Mouse (Mus musculus): ENCODE data around the gene Uqcrh. TPM values are rescaled to one million over a fixed set of nuclear protein-coding genes. Genes with fewer than 3 reads are reported as not detected.

The Uqcrh gene
- polyA plus RNA-seq, 1 experiment: 551 TPM

GRCm38 (mm10) chr4:116097211-116097610 is 22.3 kb upstream of the Uqcrh start:
- 89% methylated on average over 8 of the region's 8 CpGs for WGBS
- no peak overlapping the region for H3K27ac ChIP-seq (ENCODE audit: control insufficient read depth, insufficient read depth, low read depth, low read length, poor library complexity)
- H3K4me3 ChIP-seq (replicated peaks; ENCODE audit: control insufficient read depth, low read depth, low read length): no peak overlapping the region
- H3K4me1 ChIP-seq (ENCODE audit: control insufficient read depth, insufficient read depth, low read length): no peaks in the 10 kb centered on the region; the same call in 1 of the 2 replicates
- TF ChIP-seq CTCF (IDR thresholded peaks at IDR 0.05; ENCODE audit: control insufficient read depth, insufficient read depth, low read length): no peak
- TF ChIP-seq POLR2A (IDR thresholded peaks at IDR 0.05; ENCODE audit: borderline replicate concordance, control insufficient read depth, low read depth, low read length): no peak

DNA sequence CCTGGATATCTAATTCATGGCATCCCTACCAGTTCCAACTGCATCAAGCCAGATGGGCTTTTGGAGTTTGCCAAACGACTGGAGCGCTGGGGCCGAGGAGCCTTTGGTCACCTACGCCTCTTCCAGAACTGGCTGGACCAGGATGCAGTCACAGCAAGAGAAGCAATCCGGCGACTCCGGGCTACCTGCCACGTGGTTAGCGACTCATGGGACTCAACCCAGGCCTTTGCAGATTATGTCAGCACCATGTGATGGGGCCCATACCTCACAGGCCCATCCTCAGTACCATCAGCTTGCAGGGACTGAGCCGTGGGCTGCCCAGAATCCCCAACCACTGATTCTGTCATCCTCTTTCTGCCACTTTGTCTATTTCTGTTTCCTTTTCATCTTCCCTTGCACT is 21.4 kb upstream of the Uqcrh start:
- TF ChIP-seq CTCF (IDR thresholded peaks at IDR 0.05; ENCODE audit: control insufficient read depth, insufficient read depth, low read length) (no peak), POLR2A (IDR thresholded peaks at IDR 0.05; ENCODE audit: borderline replicate concordance, control insufficient read depth, low read depth, low read length) (no peak)
- no peak overlapping the region for H3K4me3 ChIP-seq (replicated peaks; ENCODE audit: control insufficient read depth, low read depth, low read length)
- H3K4me1 ChIP-seq (ENCODE audit: control insufficient read depth, insufficient read depth, low read length): no peaks in the 10 kb centered on the region; the same call in 1 of the 2 replicates
- 89% methylated on average over 10 of the region's 10 CpGs for WGBS
- H3K27ac ChIP-seq (ENCODE audit: control insufficient read depth, insufficient read depth, low read depth, low read length, poor library complexity): no peak overlapping the region

DNA sequence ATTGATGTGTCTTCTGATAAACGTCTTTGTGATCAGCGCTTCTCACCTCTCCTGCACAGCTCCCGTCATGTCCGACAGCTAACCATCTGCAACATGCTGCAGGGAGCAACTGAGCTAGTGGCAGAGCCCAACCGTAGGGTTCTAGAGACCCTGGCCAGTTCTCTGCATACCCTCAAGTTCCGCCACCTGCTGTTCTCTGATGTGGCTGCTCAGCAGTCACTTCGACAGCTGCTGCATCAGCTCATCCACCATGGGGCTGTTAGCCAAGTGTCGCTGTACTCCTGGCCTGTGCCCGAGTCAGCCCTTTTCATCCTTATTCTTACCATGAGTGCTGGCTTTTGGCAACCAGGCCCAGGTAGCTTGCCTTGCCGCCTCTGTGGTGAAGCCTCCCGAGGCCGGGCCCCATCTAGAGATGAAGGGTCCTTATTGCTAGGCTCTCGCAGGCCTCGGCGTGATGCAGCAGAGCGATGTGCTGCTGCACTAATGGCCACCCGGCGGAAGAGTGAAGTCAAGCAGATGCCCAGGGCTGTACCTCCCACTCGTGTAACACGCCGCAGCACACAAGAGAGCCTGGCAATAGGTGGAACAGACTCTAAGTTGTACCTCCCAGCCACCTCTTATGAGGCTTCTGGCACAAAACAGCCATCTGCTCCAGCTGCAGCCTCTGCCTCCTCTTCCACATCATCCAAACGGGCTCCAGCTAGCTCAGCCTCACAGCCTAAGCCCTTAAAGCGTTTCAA is 13.8 kb upstream of the Uqcrh start:
- H3K27ac ChIP-seq (ENCODE audit: control insufficient read depth, insufficient read depth, low read depth, low read length, poor library complexity): no peak overlapping the region
- TF ChIP-seq POLR2A (IDR thresholded peaks at IDR 0.05; ENCODE audit: borderline replicate concordance, control insufficient read depth, low read depth, low read length): no peak
- WGBS: 93% methylated on average over 23 of the region's 23 CpGs
- no peaks in the 10 kb centered on the region for H3K4me1 ChIP-seq (ENCODE audit: control insufficient read depth, insufficient read depth, low read length)
- H3K4me3 ChIP-seq (replicated peaks; ENCODE audit: control insufficient read depth, low read depth, low read length): no peak overlapping the region

DNA sequence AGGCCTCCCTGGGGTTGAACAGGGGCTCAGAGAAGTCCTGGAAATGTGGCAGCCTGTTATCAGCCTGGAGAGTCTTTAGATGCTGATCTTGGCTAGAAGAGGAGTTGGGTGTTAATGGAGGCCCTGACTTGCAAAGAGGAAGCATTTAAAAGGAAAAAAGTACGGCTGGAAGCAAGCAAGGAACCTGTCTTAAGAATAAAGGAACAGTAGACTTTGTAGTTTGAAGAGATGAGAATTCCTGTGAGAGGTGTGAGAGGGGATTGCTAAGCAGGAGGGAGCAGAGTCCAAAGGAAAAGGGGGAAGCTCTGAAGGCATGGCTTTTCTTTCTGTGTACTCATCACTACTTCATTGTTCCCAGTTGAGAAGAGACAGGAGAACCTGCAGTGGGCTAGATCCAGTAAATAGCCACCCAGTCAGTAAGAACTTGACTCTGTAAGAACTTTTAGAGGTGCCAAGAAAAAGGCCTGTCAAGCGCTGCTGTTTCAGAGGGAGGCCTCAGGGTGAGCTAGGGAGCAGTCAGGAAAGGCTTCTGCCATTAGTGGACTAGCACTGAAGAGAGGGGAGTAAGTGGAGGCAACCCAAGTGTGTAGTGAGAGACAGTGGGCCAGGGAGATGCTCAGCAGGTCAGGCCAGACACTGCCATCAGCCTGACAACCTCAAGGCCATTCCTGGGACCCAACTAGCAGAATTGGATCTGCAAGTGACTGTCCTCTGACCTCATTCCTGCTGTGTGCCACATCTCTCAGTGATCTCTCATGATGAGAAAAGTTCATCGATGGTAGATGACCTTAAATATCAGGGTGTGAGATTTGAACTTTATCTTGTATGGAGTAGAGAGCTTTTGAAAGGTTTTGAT is 2.6 kb upstream of the Uqcrh start:
- no peak for TF ChIP-seq CTCF (IDR thresholded peaks at IDR 0.05; ENCODE audit: control insufficient read depth, insufficient read depth, low read length)
- no peak for TF ChIP-seq POLR2A (IDR thresholded peaks at IDR 0.05; ENCODE audit: borderline replicate concordance, control insufficient read depth, low read depth, low read length)
- WGBS: 50% methylated on average over 3 of the region's 3 CpGs
- Histone ChIP-seq H3K4me3 (replicated peaks; ENCODE audit: control insufficient read depth, low read depth, low read length) (no peak overlapping the region), H3K4me1 (ENCODE audit: control insufficient read depth, insufficient read depth, low read length) (no peaks in the 10 kb centered on the region; the same call in 1 of the 2 replicates), H3K27ac (ENCODE audit: control insufficient read depth, insufficient read depth, low read depth, low read length, poor library complexity) (no peak overlapping the region)

DNA sequence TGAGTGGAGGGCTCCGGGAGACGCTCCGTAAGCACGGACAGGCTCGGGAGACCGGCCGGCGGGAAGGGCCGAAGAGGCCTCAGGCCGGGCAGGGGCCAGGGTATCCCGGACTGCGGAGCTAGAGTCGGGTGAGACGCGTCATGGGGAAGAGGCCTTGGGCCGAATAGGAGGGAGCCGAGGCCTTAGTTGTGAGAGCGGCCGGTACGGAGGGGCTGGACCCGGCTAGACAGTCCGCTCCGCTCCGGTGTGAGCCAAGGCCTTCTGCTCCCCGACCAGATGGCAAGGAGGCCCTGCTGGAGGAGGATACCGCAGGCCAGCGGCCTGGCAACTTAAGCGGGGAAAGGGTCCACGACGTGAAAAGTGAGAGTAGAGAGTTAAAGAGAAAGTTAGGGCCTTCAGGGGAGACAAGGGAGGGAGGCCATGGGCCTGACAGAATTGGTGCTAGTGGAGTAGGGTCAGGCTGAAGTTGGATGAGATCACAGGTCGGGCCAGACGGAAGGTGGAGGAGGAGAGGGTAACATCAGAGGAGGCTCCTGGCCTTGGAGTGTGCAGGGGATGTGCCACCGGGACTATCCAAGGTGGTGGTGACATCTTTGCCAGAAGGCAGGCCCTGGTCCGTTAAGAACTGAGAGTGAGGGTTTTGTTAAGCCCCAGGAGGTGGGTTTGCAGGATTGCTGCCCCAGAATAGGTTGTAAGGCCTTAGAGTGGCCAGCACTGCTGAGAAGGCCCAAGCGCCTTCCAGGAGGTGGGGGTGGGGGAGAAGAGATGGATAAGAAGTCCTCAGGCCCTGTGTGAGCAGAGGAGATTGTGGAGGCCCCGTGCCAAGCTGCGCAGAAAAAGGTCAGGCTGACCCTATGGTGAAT is 1.7 kb upstream of the Uqcrh start:
- 4% methylated on average over 37 of the region's 37 CpGs for WGBS
- TF ChIP-seq POLR2A (IDR thresholded peaks at IDR 0.05; ENCODE audit: borderline replicate concordance, control insufficient read depth, low read depth, low read length) (no peak), CTCF (IDR thresholded peaks at IDR 0.05; ENCODE audit: control insufficient read depth, insufficient read depth, low read length) (no peak)

DNA sequence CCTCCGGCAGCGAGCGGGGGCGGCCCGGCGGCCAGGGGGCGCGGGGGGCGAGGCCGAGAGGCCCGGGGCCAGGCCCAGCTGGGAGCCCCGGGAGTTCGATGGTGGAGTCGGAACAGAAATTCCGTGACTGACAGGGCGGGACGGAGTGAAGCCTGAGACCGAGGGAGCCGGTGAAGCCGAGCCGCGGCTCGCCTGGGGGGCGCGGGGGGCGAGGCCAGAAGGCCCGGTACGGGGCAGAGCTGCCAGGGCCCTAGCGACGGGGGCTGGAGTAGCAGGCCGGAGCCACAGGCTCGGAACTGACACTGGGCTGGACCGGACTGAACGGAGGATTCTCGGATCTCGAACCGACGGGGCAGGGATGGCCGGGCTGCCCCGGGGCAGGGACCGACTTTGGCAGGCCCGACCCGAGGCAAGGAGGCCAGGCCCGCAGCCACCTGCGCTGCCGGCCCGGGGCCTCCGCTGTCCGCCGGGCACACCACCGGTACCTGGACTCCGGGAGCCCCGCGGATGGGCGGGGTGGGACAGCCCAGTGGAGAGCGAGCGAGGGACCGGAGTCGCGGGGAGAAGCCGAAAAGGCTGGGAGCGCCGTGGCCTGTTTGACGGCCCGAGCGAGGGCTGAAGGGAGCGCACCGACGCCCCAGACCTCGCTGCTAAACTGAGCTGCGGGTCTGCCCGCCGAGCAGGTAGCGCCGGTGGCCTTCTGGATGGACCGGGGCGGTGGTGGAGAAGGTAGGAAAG is 929 bp upstream of the Uqcrh start:
- Histone ChIP-seq H3K4me1 (ENCODE audit: control insufficient read depth, insufficient read depth, low read length) (no peaks in the 10 kb centered on the region; the same call in 1 of the 2 replicates), H3K4me3 (replicated peaks; ENCODE audit: control insufficient read depth, low read depth, low read length) (peak overlapping the region; percentile 85), H3K27ac (ENCODE audit: control insufficient read depth, insufficient read depth, low read depth, low read length, poor library complexity) (peak overlapping the region; percentile 83)
- under 1% methylated on average over 76 of the region's 77 CpGs for WGBS
- no peak; the same call in 1 of the 2 replicates for TF ChIP-seq POLR2A (IDR thresholded peaks at IDR 0.05; ENCODE audit: borderline replicate concordance, control insufficient read depth, low read depth, low read length)
- no peak for TF ChIP-seq CTCF (IDR thresholded peaks at IDR 0.05; ENCODE audit: control insufficient read depth, insufficient read depth, low read length)

More for the DNA sequence above, 1.7 kb upstream of the Uqcrh start:
- no peaks in the 10 kb centered on the region; the same call in 1 of the 2 replicates for H3K4me1 ChIP-seq (ENCODE audit: control insufficient read depth, insufficient read depth, low read length)
- H3K4me3 ChIP-seq (replicated peaks; ENCODE audit: control insufficient read depth, low read depth, low read length): peak overlapping the region; percentile 85
- peak overlapping the region; percentile 83 for H3K27ac ChIP-seq (ENCODE audit: control insufficient read depth, insufficient read depth, low read depth, low read length, poor library complexity)

GRCm38 (mm10) chr4:116074145-116074675 is 661 bp downstream of the Uqcrh start:
- TF ChIP-seq CTCF (IDR thresholded peaks at IDR 0.05; ENCODE audit: control insufficient read depth, insufficient read depth, low read length): no peak
- TF ChIP-seq POLR2A (IDR thresholded peaks at IDR 0.05; ENCODE audit: borderline replicate concordance, control insufficient read depth, low read depth, low read length): no peak
- H3K4me3 ChIP-seq (replicated peaks; ENCODE audit: control insufficient read depth, low read depth, low read length): peak overlapping the region; percentile 83
- no peaks in the 10 kb centered on the region; the same call in 1 of the 2 replicates for H3K4me1 ChIP-seq (ENCODE audit: control insufficient read depth, insufficient read depth, low read length)
- under 1% methylated on average over 8 of the region's 8 CpGs for WGBS
- H3K27ac ChIP-seq (ENCODE audit: control insufficient read depth, insufficient read depth, low read depth, low read length, poor library complexity): no peak overlapping the region; the same call in 1 of the 2 replicates

All from bone marrow, adult 2 months (tissue).